Mouse (Mus musculus) large intestine, adult 2 months (tissue): ENCODE measurements around the gene Cry2. TPM values are rescaled to one million over a fixed set of nuclear protein-coding genes. Genes with fewer than 3 reads are reported as not detected.

ENCODE experiments used
- DNase-seq: peaks from one replicate; pipeline ENCODE4 v3.0.0-alpha.2; 2012; ENCODE audit warnings: low read depth, low spot score
- WGBS: fragments of 180-500 bp; shearing (Covaris S2); methylation state at CpG from one replicate; pipeline ENCODE4 v1.1.7; 2018; 5-methylcytosine and 5-hydroxymethylcytosine counted together
- polyA plus RNA-seq: library from polyadenylated mRNA; depleted of rRNA; stranded (reverse); fragments of >200 nt; gene quantifications from 2 replicates; pipeline ENCODE4 v1.2.3, GENCODE M21; 2012

Gene Cry2
- polyA plus RNA-seq, 1 experiment = 6.9 TPM

GRCm38 (mm10) chr2:92375788-92376187 is 58.1 kb downstream of the Cry2 start:
- no peak for DNase-seq
- WGBS = 6% methylated on average over 10 of the region's 10 CpGs

GRCm38 (mm10) chr2:92375099-92375623 is 58.7 kb downstream of the Cry2 start:
- 1% methylated on average over 29 of the region's 29 CpGs for WGBS

GRCm38 (mm10) chr2:92374514-92374913 is 59.3 kb downstream of the Cry2 start, which contains the start of the genes Pex16 and Large2:
TSS of gene Pex16 (plus strand) at chr2:92374676.
TSS of gene Large2 (minus strand) at chr2:92374869.
- DNase-seq = no peak
- under 1% methylated on average over 16 of the region's 16 CpGs for WGBS

More at GRCm38 (mm10) chr2:92375099-92375623, 58.7 kb downstream of the Cry2 start:
- DNase-seq = peak; percentile 94

GRCm38 (mm10) chr2:92373437-92373813 is 60.4 kb downstream of the Cry2 start:
- 50% methylated on average over 11 of the region's 11 CpGs for WGBS
- DNase-seq = no peak

- no peak for DNase-seq
- WGBS = 23% methylated on average over 9 of the region's 9 CpGs
Measured at GRCm38 (mm10) chr2:92372767-92373436, 60.9 kb downstream of the Cry2 start.

- WGBS = 56% methylated on average over 10 of the region's 10 CpGs
- no peak for DNase-seq
Measured at GRCm38 (mm10) chr2:92371971-92372690, 61.7 kb downstream of the Cry2 start.

- WGBS = 5% methylated on average over 45 of the region's 45 CpGs
- DNase-seq = no peak
Measured at GRCm38 (mm10) chr2:92370821-92371805, 62.7 kb downstream of the Cry2 start.

- WGBS = 9% methylated on average over 19 of the region's 19 CpGs
Measured at GRCm38 (mm10) chr2:92370375-92370774, 63.5 kb downstream of the Cry2 start.

GRCm38 (mm10) chr2:92367383-92368029 is 66.3 kb downstream of the Cry2 start:
- 42% methylated on average over 20 of the region's 20 CpGs for WGBS
- no peak for DNase-seq

More at GRCm38 (mm10) chr2:92370375-92370774, 63.5 kb downstream of the Cry2 start:
- DNase-seq = no peak

GRCm38 (mm10) chr2:92365568-92365967 is 68.3 kb downstream of the Cry2 start:
- 90% methylated on average over 10 of the region's 10 CpGs for WGBS
- no peak for DNase-seq

GRCm38 (mm10) chr2:92364086-92364485 is 69.8 kb downstream of the Cry2 start:
- WGBS = 92% methylated on average over 4 of the region's 4 CpGs
- DNase-seq = no peak

GRCm38 (mm10) chr2:92362571-92363228 is 71.1 kb downstream of the Cry2 start:
- no peak for DNase-seq
- WGBS = 94% methylated on average over 6 of the region's 6 CpGs

- 89% methylated on average over 8 of the region's 8 CpGs for WGBS
- no peak for DNase-seq
Measured at GRCm38 (mm10) chr2:92361795-92362194, 72.0 kb downstream of the Cry2 start.

- DNase-seq = no peak
- WGBS = 26% methylated on average over 12 of the region's 12 CpGs
Measured at GRCm38 (mm10) chr2:92360893-92361292, 73.0 kb downstream of the Cry2 start.

- DNase-seq = no peak
- WGBS = 76% methylated on average over 25 of the region's 25 CpGs
Measured at GRCm38 (mm10) chr2:92360186-92360823, 73.5 kb downstream of the Cry2 start.

GRCm38 (mm10) chr2:92359301-92359700 is 74.5 kb downstream of the Cry2 start:
- no peak for DNase-seq
- 67% methylated on average over 2 of the region's 2 CpGs for WGBS

- 33% methylated on average over 6 of the region's 6 CpGs for WGBS
- DNase-seq = no peak
Measured at GRCm38 (mm10) chr2:92354224-92354623, 79.6 kb downstream of the Cry2 start.
